Mouse (Mus musculus): ENCODE data around the gene Tmem163. TPM values are rescaled to one million over a fixed set of nuclear protein-coding genes. Genes with fewer than 3 reads are reported as not detected.

The Tmem163 gene
- polyA plus RNA-seq, 2 experiments, result 0.13 to 0.27 TPM

DNA sequence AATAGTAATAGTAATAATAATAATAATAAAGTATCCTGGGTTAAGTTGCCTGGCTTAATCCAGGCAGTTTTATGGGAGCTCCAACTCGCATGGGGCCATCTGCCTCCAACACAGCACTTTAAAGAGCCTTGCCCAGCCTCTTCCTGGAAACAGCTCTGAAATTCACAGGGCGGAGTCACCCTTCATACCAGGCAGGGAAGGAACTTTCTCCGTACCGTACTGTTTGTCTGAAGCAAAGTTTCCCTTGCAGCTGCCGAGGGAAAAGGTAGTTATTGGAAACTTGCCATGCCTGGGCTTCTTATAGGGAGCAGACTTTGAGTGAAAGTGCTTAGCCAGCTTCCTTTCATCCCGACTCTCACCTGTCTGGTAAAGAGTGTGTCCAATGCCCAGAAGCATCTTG lies 242.3 kb downstream of the Tmem163 start:
- H3K9me3 ChIP-seq (ENCODE audit: control insufficient read depth, low read length), result no peaks in the 10 kb centered on the region
- H3K36me3 ChIP-seq (replicated peaks; ENCODE audit: control insufficient read depth, insufficient read depth, low read depth), result no peaks in the 10 kb centered on the region
- H3K4me3 ChIP-seq (ENCODE audit: insufficient read depth in 1 of 2, low read depth in 2 of 2, low read length in 2 of 2), result no peak overlapping the region
- TF ChIP-seq CTCF (IDR thresholded peaks at IDR 0.05; ENCODE audit: low read depth), result no peak
- TF ChIP-seq EP300 (IDR thresholded peaks at IDR 0.05; ENCODE audit: low read depth), result no peak
- H3K27ac ChIP-seq, result no peak overlapping the region
- H3K27me3 ChIP-seq (ENCODE audit: control insufficient read depth, insufficient read depth, low read length), result no peaks in the 10 kb centered on the region
- WGBS (ENCODE audit: insufficient replicate concordance), result 54% methylated on average over 6 of the region's 6 CpGs
- H3K4me1 ChIP-seq (replicated peaks; ENCODE audit: control insufficient read depth in 2 of 2, insufficient read depth in 2 of 2, low read length in 1 of 2), result no peaks in the 10 kb centered on the region
- H3K9ac ChIP-seq (replicated peaks), result no peak overlapping the region
- H3K4me2 ChIP-seq (ENCODE audit: low read depth), result no peak overlapping the region
- no peak for ATAC-seq (ENCODE audit: insufficient read depth)
- DNase-seq (ENCODE audit: low read depth in 3 of 3, low spot score in 3 of 3), result no peak

Other genes with a start within 250 kb of the Tmem163 start
- 2.7 and 4.5 TPM in 2 replicates for gene Acmsd, start 49.9 kb upstream of the Tmem163 start, polyA plus RNA-seq (2012; rRNA removed)
- gene Acmsd, start 49.9 kb upstream of the Tmem163 start, polyA plus RNA-seq (2014; fragmentation: Nextera tagmentation; extraction: Ambion mirVana), result 7.1 and 7.9 TPM in 2 replicates
- 13.8 and 16.1 TPM in 2 replicates for gene Ccnt2, start 94.6 kb upstream of the Tmem163 start, polyA plus RNA-seq (2012; rRNA removed)
- 19.6 and 20.6 TPM in 2 replicates for gene Ccnt2, start 94.6 kb upstream of the Tmem163 start, polyA plus RNA-seq (2014; fragmentation: Nextera tagmentation; extraction: Ambion mirVana)
- gene Map3k19, start 175.5 kb upstream of the Tmem163 start, polyA plus RNA-seq (2012; rRNA removed), result 0.02 TPM in 1 of 2 replicates, not detected in the other
- gene Map3k19, start 175.5 kb upstream of the Tmem163 start, polyA plus RNA-seq (2014; fragmentation: Nextera tagmentation; extraction: Ambion mirVana), result not detected in 2 replicates
- 3.7 and 5.1 TPM in 2 replicates for gene Rab3gap1, start 189.2 kb upstream of the Tmem163 start, polyA plus RNA-seq (2012; rRNA removed)
- gene Rab3gap1, start 189.2 kb upstream of the Tmem163 start, polyA plus RNA-seq (2014; fragmentation: Nextera tagmentation; extraction: Ambion mirVana), result 8.2 TPM in 2 replicates